Mouse (Mus musculus): ENCODE measurements around the gene Syt17. TPM values are rescaled to one million over a fixed set of nuclear protein-coding genes. Genes with fewer than 3 reads are reported as not detected.

Syt17 gene
- polyA plus RNA-seq, 1 experiment from 2014 or later = 30.0 TPM

DNA sequence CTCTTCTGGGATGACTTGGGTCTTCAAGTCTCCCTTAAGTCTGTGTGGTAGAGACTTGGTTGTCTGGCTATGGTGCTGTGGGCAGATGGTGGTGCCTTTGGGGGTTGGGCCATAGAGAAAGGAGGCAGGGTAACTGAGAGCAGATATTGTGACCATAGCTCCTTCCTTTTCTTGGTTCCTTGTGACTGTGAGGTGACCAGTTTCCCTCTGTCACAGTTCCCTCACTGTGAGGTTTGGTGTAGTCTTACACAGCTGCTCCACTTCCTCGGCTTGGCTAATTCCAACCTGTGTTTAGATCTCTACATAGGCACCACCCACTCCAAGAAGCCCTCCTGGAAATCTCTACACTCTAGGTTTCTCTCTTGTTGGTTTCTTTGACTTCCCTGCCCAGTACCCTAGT is 36.0 kb upstream of the Syt17 start:
- no peaks in the 10 kb centered on the region for H3K27me3 ChIP-seq
- TF ChIP-seq CTCF (IDR thresholded peaks at IDR 0.05) = no peak
- ChIA-PET POLR2A (no interaction called here), CTCF (no interaction called here)
- in situ Hi-C loops (cut with MboI; ENCODE audit: low pct_unique_long_range_greater_than_20kb) = no loop called here
- no peak for ATAC-seq
- DNase-seq (ENCODE audit: low read depth, low spot score) = no peak

DNA sequence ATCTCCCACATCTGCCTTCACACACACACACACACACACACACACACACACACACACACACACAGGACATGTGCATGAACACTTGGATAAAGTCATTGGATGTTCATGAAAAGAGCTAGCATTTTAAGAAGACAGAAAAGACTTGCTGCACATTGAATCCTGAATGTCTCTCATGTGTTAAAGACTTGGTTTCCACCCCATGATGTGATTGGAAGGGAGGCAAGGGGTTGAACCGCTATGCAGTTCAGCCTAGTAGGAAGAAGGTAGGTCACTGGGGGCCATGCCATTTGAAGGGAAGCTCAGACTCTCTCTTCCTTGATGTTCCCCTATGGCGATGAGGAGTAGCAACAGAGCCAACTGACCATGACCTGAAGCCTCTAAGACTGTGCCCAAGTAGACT is 34.0 kb upstream of the Syt17 start:
- ATAC-seq (no peak), DNase-seq (ENCODE audit: low read depth, low spot score) (no peak)
- H3K27me3 ChIP-seq = no peaks in the 10 kb centered on the region
- no peak for TF ChIP-seq CTCF (IDR thresholded peaks at IDR 0.05)
- CTCF ChIA-PET = interaction anchor here (0.8 to 2.5 kb wide), 3 partner anchors 21 to 37 kb away, joined by 3 to 12 read pairs (median 4); partner anchors contain the start of gene Syt17
- POLR2A ChIA-PET = interaction anchor here (1.3 kb wide), 1 partner anchor 15 kb away, joined by 3 read pairs; no protein-coding TSS in a partner anchor
- in situ Hi-C loops (cut with MboI; ENCODE audit: low pct_unique_long_range_greater_than_20kb) = no loop called here

DNA sequence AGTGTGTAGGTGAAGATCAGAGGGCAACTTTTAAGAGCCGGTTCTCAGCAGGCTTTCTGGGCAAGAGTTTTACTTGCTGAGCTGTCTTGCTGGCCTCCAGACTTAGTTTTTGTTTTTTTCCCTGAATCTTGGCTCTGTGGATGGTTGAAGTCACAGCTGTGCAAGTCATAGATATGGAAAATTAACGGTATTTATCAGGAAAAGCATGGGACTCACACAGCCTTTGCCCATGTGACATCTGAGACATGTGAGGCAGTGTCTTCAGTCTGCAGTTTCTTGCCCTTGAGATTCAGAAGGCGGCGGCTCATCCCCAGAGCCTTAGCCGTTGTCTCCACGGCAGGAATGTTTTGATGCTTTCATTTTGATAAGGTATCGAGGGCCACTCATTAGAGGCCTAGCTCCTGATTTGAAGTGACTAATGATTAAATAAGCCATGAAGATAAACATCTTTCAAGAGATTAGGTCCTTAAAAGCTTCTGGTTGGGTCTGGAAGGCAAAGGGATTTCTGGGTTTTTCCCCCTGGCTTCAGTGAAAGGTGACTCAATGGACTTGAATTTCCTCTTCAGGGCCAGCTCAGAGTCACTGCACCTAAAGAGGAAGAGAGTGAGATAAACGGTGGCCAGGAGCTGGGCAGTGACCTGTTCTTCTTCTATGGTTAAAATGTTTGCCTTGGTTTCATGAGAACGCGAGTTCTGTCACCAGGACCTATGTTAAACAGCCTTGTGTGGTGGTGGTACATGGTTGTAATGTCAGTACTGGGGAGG is 33.2 kb upstream of the Syt17 start:
- H3K27me3 ChIP-seq = no peaks in the 10 kb centered on the region
- no peak for TF ChIP-seq CTCF (IDR thresholded peaks at IDR 0.05)
- ATAC-seq (peak; percentile 48), DNase-seq (ENCODE audit: low read depth, low spot score) (no peak)
- POLR2A ChIA-PET = interaction anchor here (0.7 to 1.3 kb wide), 2 partner anchors 15 to 466 kb away, joined by 3 read pairs; no protein-coding TSS in a partner anchor
- CTCF ChIA-PET = interaction anchor here (0.8 to 2.5 kb wide), 4 partner anchors 11 to 38 kb away, joined by 3 to 12 read pairs (median 4); partner anchors contain the start of gene Syt17
- in situ Hi-C loops (cut with MboI; ENCODE audit: low pct_unique_long_range_greater_than_20kb) = no loop called here

DNA sequence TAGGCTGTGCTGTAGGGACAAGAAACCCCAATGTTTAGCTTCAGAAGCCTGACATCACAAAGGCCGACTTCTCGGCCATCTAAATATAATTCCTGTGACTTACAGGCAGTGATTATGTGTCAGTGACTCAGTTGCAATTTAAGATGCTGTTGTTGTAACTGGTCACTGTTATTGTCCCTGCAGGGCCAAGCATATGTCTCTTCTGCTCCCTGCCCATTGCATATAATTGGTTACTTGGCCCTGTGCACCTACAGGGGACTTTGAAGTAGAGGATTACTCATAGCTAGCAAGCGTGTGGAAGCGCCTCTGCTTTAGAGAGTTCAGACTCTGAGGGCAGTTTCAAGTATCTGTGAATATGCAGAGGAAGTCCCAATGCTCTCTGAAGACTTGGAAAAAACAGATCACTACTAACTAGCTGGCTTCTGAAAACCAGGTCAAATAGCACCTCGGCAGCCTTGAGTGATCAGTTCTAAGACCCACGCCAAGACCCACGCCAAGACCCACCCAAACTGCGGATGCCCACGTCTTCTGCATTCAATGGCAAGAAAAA is 32.2 kb upstream of the Syt17 start:
- ChIA-PET CTCF (interaction anchor here (1.2 to 2.5 kb wide), 2 partner anchors 12 to 32 kb away, joined by 3 to 12 read pairs; partner anchors contain the start of gene Syt17), POLR2A (interaction anchor here (0.7 kb wide), 1 partner anchor 467 kb away, joined by 3 read pairs; no protein-coding TSS in a partner anchor)
- no peak for ATAC-seq
- in situ Hi-C loops (cut with MboI; ENCODE audit: low pct_unique_long_range_greater_than_20kb) = no loop called here
- DNase-seq (ENCODE audit: low read depth, low spot score) = no peak
- H3K27me3 ChIP-seq = no peaks in the 10 kb centered on the region
- TF ChIP-seq CTCF (IDR thresholded peaks at IDR 0.05) = no peak

DNA sequence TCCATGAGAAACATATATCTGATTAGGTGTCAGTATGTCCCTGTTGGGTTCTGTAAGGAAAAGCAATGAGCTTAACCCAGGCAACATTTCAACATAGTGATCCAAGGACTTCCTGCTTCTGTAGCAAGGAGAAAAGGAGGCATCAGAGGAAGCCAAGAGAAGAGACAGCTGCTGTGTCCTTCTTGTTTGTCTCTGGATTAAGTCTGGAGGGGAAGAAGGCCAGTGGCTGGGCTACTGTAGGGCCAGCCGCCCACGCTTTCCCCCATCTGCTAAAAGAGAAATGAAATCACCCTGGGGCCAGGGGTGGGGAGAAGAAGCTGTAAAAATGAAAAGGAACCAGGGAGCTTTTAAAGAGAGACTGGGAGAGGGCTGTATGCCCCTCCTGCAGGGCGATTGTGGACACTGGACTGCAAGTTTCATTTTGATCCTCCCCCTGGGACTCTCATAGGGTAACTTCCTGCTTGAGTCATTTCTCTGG is 30.9 kb upstream of the Syt17 start:
- H3K27me3 ChIP-seq = no peaks in the 10 kb centered on the region
- ChIA-PET CTCF (interaction anchor here (0.8 to 1.6 kb wide), 3 partner anchors 13 to 17 kb away, joined by 3 read pairs; no protein-coding TSS in a partner anchor), POLR2A (interaction anchor here (0.6 kb wide), 1 partner anchor 35 kb away, joined by 4 read pairs; no protein-coding TSS in a partner anchor)
- ATAC-seq (no peak), DNase-seq (ENCODE audit: low read depth, low spot score) (no peak)
- in situ Hi-C loops (cut with MboI; ENCODE audit: low pct_unique_long_range_greater_than_20kb) = no loop called here
- TF ChIP-seq CTCF (IDR thresholded peaks at IDR 0.05) = no peak

DNA sequence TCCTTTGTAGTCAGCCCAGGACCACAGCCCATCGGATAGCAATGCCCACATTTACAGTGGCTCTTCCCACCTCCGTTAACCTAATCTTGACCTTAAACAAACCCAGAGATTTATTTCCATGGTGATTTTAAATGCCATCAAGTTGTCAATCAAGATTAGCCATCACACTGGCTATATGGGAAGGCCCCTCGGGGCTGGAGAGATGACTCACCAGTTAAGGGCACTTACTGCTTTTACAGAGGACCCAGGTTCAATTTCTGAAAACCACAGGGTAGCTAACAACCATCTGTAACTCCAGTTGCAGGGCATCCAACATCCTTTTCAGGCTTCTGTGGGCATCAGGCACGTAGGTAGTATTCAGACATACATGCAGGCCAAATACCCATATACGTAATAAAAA is 28.4 kb upstream of the Syt17 start:
- in situ Hi-C loops (cut with MboI; ENCODE audit: low pct_unique_long_range_greater_than_20kb) = no loop called here
- CTCF ChIA-PET = interaction anchor here (1.4 kb wide), 1 partner anchor 27 kb away, joined by 4 read pairs; no protein-coding TSS in a partner anchor
- POLR2A ChIA-PET = interaction anchor here (1.0 kb wide), 1 partner anchor 29 kb away, joined by 3 read pairs; no protein-coding TSS in a partner anchor
- ATAC-seq (no peak), DNase-seq (ENCODE audit: low read depth, low spot score) (no peak)
- no peaks in the 10 kb centered on the region for H3K27me3 ChIP-seq
- TF ChIP-seq CTCF (IDR thresholded peaks at IDR 0.05) = no peak

DNA sequence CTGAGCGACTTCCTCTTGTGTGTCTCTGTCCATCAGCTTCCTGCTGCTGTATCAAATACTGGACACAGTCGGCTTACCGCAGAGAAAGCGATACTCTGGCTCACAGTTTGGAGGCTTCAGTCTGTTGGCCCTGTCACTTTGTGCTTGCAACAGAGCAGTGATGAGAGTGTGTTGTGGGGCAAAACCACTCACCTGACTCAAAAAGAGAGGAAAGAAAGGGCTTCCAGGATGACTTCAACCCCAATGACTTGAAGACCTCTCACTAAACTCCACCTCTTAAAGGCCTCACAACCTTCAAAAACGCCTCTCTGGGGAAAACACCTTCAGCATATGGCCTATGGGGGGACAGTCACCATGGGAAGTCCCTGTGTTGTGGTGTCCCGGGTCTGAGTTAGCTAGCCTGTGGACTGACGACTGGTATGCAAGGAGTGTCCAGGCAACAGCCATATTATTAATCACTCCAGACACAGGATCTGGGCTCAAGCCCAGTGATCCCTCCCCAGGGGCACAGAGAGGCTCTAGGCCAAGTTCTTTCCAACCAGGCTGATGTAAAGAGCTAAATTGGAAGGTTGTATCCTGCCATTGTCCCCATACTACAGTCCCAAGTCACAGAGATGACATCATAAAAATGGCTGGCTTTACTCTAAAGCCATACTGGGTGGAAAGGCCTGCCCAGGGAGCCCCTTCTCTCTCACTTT is 27.1 kb upstream of the Syt17 start:
- POLR2A ChIA-PET = no interaction called here
- in situ Hi-C loops (cut with MboI; ENCODE audit: low pct_unique_long_range_greater_than_20kb) = no loop called here
- DNase-seq (ENCODE audit: low read depth, low spot score) (no peak), ATAC-seq (no peak)
- no peaks in the 10 kb centered on the region for H3K27me3 ChIP-seq
- TF ChIP-seq CTCF (IDR thresholded peaks at IDR 0.05) = no peak
- CTCF ChIA-PET = interaction anchor here (1.7 kb wide), 1 partner anchor 12 kb away, joined by 5 read pairs; no protein-coding TSS in a partner anchor

DNA sequence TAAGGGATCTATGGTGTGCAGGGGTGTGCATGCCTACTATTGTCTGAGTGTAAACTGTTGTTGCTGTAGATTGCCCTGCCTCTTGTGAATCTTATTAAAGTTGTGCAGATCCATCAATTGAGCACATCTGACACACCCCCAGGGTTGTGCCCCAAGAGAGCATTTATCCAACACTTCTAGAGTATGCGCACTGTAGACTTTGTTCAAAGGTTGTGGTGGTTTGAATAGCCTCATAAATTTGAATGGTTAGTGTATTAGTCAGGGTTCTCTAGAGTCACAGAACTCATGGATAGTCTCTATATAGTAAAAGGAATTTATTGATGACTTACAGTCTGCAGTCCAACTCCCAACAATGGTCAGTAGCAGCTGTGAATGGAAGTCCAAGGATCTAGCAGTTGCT is 24.9 kb upstream of the Syt17 start:
- in situ Hi-C loops (cut with MboI; ENCODE audit: low pct_unique_long_range_greater_than_20kb) = no loop called here
- no peaks in the 10 kb centered on the region for H3K27me3 ChIP-seq
- TF ChIP-seq CTCF (IDR thresholded peaks at IDR 0.05) = no peak
- ATAC-seq (no peak), DNase-seq (ENCODE audit: low read depth, low spot score) (no peak)
- CTCF ChIA-PET = no interaction called here
- POLR2A ChIA-PET = no interaction called here

DNA sequence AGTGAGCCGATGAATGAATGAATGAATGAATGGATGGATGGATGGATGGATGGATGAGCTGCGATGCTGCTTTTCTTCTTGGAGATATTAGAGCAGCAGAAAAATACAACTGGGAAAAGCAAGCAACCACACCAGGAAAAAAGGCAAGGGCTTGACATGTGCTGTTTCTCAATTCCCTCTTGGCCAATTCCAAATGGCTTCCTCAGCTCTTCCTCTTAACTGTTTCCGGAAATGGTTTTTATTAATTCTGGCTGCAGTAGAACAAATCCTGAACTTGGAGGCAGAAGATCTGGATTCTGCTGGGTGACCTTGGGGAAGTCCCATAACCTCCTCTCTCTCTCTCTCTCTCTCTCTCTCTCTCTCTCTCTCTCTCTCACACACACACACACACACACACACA is 20.0 kb upstream of the Syt17 start:
- CTCF ChIA-PET = no interaction called here
- ATAC-seq (no peak), DNase-seq (ENCODE audit: low read depth, low spot score) (no peak)
- TF ChIP-seq CTCF (IDR thresholded peaks at IDR 0.05) = no peak
- no peaks in the 10 kb centered on the region for H3K27me3 ChIP-seq
- POLR2A ChIA-PET = no interaction called here
- in situ Hi-C loops (cut with MboI; ENCODE audit: low pct_unique_long_range_greater_than_20kb) = no loop called here

DNA sequence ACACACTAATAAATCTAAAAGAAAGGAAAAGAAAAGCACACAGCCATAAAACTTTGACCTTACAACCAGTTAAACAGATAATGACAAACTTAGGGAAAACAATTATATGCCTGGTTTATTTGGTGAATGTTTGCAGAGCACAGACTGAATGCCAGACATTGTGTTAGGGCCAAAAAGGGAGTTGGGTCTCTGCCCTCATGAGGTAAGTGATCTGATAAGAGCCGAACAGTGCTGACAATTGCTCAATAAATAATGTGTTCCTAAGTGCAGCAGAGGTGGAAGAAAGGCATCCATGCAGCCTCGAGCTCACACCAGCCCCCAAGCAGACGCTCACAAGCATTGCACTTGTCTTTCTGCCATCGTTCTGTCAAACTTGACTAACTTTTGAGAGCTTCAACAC is 16.4 kb upstream of the Syt17 start:
- POLR2A ChIA-PET = no interaction called here
- CTCF ChIA-PET = interaction anchor here (1.5 to 1.6 kb wide), 2 partner anchors 14 to 15 kb away, joined by 3 to 5 read pairs; no protein-coding TSS in a partner anchor
- H3K27me3 ChIP-seq = no peaks in the 10 kb centered on the region
- TF ChIP-seq CTCF (IDR thresholded peaks at IDR 0.05) = no peak
- in situ Hi-C loops (cut with MboI; ENCODE audit: low pct_unique_long_range_greater_than_20kb) = loop anchor here (5.0 kb wide), 1 partner anchor 63 kb away; no protein-coding TSS in a partner anchor
- DNase-seq (ENCODE audit: low read depth, low spot score) (no peak), ATAC-seq (peak; percentile 22)

Measured in Patski (cell line).